Mouse (Mus musculus) bone marrow, adult 2 months (tissue): Measurements from ENCODE around the gene Gfra1.

Source experiments
- CTCF ChIP-seq: fragments of 200-500 bp; IDR thresholded peaks from 2 replicates; pipeline ENCODE4 v1.5.1; 2011; ENCODE audit warnings: low read length, control low read depth; ENCODE audit not compliant: control insufficient read depth, insufficient read depth
- POLR2A ChIP-seq: fragments of 200-500 bp; IDR thresholded peaks from 2 replicates; pipeline ENCODE4 v1.6.1; 2011; ENCODE audit warnings: low read depth, mild to moderate bottlenecking, control low read depth, low read length, borderline replicate concordance; ENCODE audit not compliant: control insufficient read depth

- no peak for TF ChIP-seq CTCF
- TF ChIP-seq POLR2A = no peak
These were observed 158.9 kb downstream of the Gfra1 start for GRCm38 (mm10) chr19:58296842-58297190.
